Mouse (Mus musculus): ENCODE results near the gene Erc2. TPM values are rescaled to one million over a fixed set of nuclear protein-coding genes. Genes with fewer than 3 reads are reported as not detected.

Erc2 gene
- total and polyA plus RNA-seq, 2 experiments = 6.1 to 7.0 TPM

- Histone ChIP-seq H3K27me3 (ENCODE audit: control insufficient read depth, insufficient read depth, low read length) (no peaks in the 10 kb centered on the region), H3K4me3 (ENCODE audit: insufficient read depth, low read depth, low read length) (no peak overlapping the region), H3K4me1 (ENCODE audit: control insufficient read depth, insufficient read depth, low read length) (no peaks in the 10 kb centered on the region), H3K36me3 (ENCODE audit: control insufficient read depth, insufficient read depth, low read length) (no peaks in the 10 kb centered on the region), H3K79me2 (ENCODE audit: control insufficient read depth, insufficient read depth, low read length) (no peaks in the 10 kb centered on the region), H3K9ac (ENCODE audit: low read depth, low read length) (no peak overlapping the region), H3K27ac (replicated peaks; ENCODE audit: insufficient read depth, low read depth, low read length) (no peak overlapping the region)
- WGBS = 67% methylated on average over 4 of the region's 4 CpGs
- TF ChIP-seq CTCF (IDR thresholded peaks at IDR 0.05; ENCODE audit: low read depth, low read length) (no peak), POLR2A (IDR thresholded peaks at IDR 0.05; ENCODE audit: extremely low read depth, insufficient read depth, low read length) (no peak)
- DNase-seq (ENCODE audit: extremely low read depth, low read depth, low spot score) = no peak
These were observed 672.9 kb downstream of the Erc2 start for GRCm38 (mm10) chr14:28295145-28295544.

GRCm38 (mm10) chr14:28300095-28300494 is 677.9 kb downstream of the Erc2 start:
- H3K27ac ChIP-seq (replicated peaks; ENCODE audit: insufficient read depth, low read depth, low read length) = no peak overlapping the region
- H3K36me3 ChIP-seq (ENCODE audit: control insufficient read depth, insufficient read depth, low read length) = no peaks in the 10 kb centered on the region
- H3K27me3 ChIP-seq (ENCODE audit: control insufficient read depth, insufficient read depth, low read length) = no peaks in the 10 kb centered on the region
- DNase-seq (ENCODE audit: extremely low read depth, low read depth, low spot score) = no peak
- no peak overlapping the region for H3K4me3 ChIP-seq (ENCODE audit: insufficient read depth, low read depth, low read length)
- TF ChIP-seq POLR2A (IDR thresholded peaks at IDR 0.05; ENCODE audit: extremely low read depth, insufficient read depth, low read length) = no peak
- no peak for TF ChIP-seq CTCF (IDR thresholded peaks at IDR 0.05; ENCODE audit: low read depth, low read length)
- H3K4me1 ChIP-seq (ENCODE audit: control insufficient read depth, insufficient read depth, low read length) = no peaks in the 10 kb centered on the region
- WGBS = 85% methylated on average over 6 of the region's 6 CpGs
- no peaks in the 10 kb centered on the region for H3K79me2 ChIP-seq (ENCODE audit: control insufficient read depth, insufficient read depth, low read length)
- H3K9ac ChIP-seq (ENCODE audit: low read depth, low read length) = no peak overlapping the region

- Histone ChIP-seq H3K4me3 (ENCODE audit: insufficient read depth, low read depth, low read length) (no peak overlapping the region), H3K79me2 (ENCODE audit: control insufficient read depth, insufficient read depth, low read length) (no peaks in the 10 kb centered on the region), H3K27ac (replicated peaks; ENCODE audit: insufficient read depth, low read depth, low read length) (no peak overlapping the region), H3K4me1 (ENCODE audit: control insufficient read depth, insufficient read depth, low read length) (no peaks in the 10 kb centered on the region), H3K36me3 (ENCODE audit: control insufficient read depth, insufficient read depth, low read length) (no peaks in the 10 kb centered on the region), H3K9ac (ENCODE audit: low read depth, low read length) (no peak overlapping the region), H3K27me3 (ENCODE audit: control insufficient read depth, insufficient read depth, low read length) (no peaks in the 10 kb centered on the region)
- TF ChIP-seq CTCF (IDR thresholded peaks at IDR 0.05; ENCODE audit: low read depth, low read length) (no peak), POLR2A (IDR thresholded peaks at IDR 0.05; ENCODE audit: extremely low read depth, insufficient read depth, low read length) (no peak)
- 48% methylated on average over 5 of the region's 5 CpGs for WGBS
- no peak for DNase-seq (ENCODE audit: extremely low read depth, low read depth, low spot score)
These were observed 679.0 kb downstream of the Erc2 start for GRCm38 (mm10) chr14:28301251-28301650.

GRCm38 (mm10) chr14:28304131-28304530 is 681.9 kb downstream of the Erc2 start:
- peak; percentile 13 for DNase-seq (ENCODE audit: extremely low read depth, low read depth, low spot score)
- TF ChIP-seq CTCF (IDR thresholded peaks at IDR 0.05; ENCODE audit: low read depth, low read length) (no peak), POLR2A (IDR thresholded peaks at IDR 0.05; ENCODE audit: extremely low read depth, insufficient read depth, low read length) (no peak)

GRCm38 (mm10) chr14:28308661-28309060 is 686.4 kb downstream of the Erc2 start:
- peak; percentile 59 for DNase-seq (ENCODE audit: extremely low read depth, low read depth, low spot score)
- Histone ChIP-seq H3K4me1 (ENCODE audit: control insufficient read depth, insufficient read depth, low read length) (no peaks in the 10 kb centered on the region), H3K36me3 (ENCODE audit: control insufficient read depth, insufficient read depth, low read length) (no peaks in the 10 kb centered on the region), H3K4me3 (ENCODE audit: insufficient read depth, low read depth, low read length) (no peak overlapping the region), H3K27me3 (ENCODE audit: control insufficient read depth, insufficient read depth, low read length) (no peaks in the 10 kb centered on the region), H3K79me2 (ENCODE audit: control insufficient read depth, insufficient read depth, low read length) (no peaks in the 10 kb centered on the region), H3K27ac (replicated peaks; ENCODE audit: insufficient read depth, low read depth, low read length) (no peak overlapping the region), H3K9ac (ENCODE audit: low read depth, low read length) (no peak overlapping the region)
- TF ChIP-seq CTCF (IDR thresholded peaks at IDR 0.05; ENCODE audit: low read depth, low read length) = no peak
- TF ChIP-seq POLR2A (IDR thresholded peaks at IDR 0.05; ENCODE audit: extremely low read depth, insufficient read depth, low read length) = no peak
- 9% methylated on average over 1 of the region's 1 CpGs for WGBS

More at GRCm38 (mm10) chr14:28304131-28304530, 681.9 kb downstream of the Erc2 start:
- no peaks in the 10 kb centered on the region for H3K27me3 ChIP-seq (ENCODE audit: control insufficient read depth, insufficient read depth, low read length)
- H3K4me3 ChIP-seq (ENCODE audit: insufficient read depth, low read depth, low read length) = no peak overlapping the region
- H3K9ac ChIP-seq (ENCODE audit: low read depth, low read length) = no peak overlapping the region
- H3K79me2 ChIP-seq (ENCODE audit: control insufficient read depth, insufficient read depth, low read length) = no peaks in the 10 kb centered on the region
- H3K4me1 ChIP-seq (ENCODE audit: control insufficient read depth, insufficient read depth, low read length) = no peaks in the 10 kb centered on the region
- H3K27ac ChIP-seq (replicated peaks; ENCODE audit: insufficient read depth, low read depth, low read length) = no peak overlapping the region
- no peaks in the 10 kb centered on the region for H3K36me3 ChIP-seq (ENCODE audit: control insufficient read depth, insufficient read depth, low read length)
- WGBS = 46% methylated on average over 5 of the region's 5 CpGs

GRCm38 (mm10) chr14:28316851-28317250 is 694.6 kb downstream of the Erc2 start:
- WGBS = 86% methylated on average over 7 of the region's 7 CpGs

More at GRCm38 (mm10) chr14:28316851-28317250, 694.6 kb downstream of the Erc2 start:
- H3K4me1 ChIP-seq (ENCODE audit: control insufficient read depth, insufficient read depth, low read length) = no peaks in the 10 kb centered on the region
- H3K27me3 ChIP-seq (ENCODE audit: control insufficient read depth, insufficient read depth, low read length) = no peaks in the 10 kb centered on the region
- no peak overlapping the region for H3K4me3 ChIP-seq (ENCODE audit: insufficient read depth, low read depth, low read length)
- no peak overlapping the region for H3K27ac ChIP-seq (replicated peaks; ENCODE audit: insufficient read depth, low read depth, low read length)
- no peak for DNase-seq (ENCODE audit: extremely low read depth, low read depth, low spot score)
- no peak overlapping the region for H3K9ac ChIP-seq (ENCODE audit: low read depth, low read length)
- no peaks in the 10 kb centered on the region for H3K79me2 ChIP-seq (ENCODE audit: control insufficient read depth, insufficient read depth, low read length)
- no peaks in the 10 kb centered on the region for H3K36me3 ChIP-seq (ENCODE audit: control insufficient read depth, insufficient read depth, low read length)
- TF ChIP-seq POLR2A (IDR thresholded peaks at IDR 0.05; ENCODE audit: extremely low read depth, insufficient read depth, low read length) = no peak
- TF ChIP-seq CTCF (IDR thresholded peaks at IDR 0.05; ENCODE audit: low read depth, low read length) = no peak
